Mouse (Mus musculus): Measurements from ENCODE around the gene Cnot11.

DNA sequence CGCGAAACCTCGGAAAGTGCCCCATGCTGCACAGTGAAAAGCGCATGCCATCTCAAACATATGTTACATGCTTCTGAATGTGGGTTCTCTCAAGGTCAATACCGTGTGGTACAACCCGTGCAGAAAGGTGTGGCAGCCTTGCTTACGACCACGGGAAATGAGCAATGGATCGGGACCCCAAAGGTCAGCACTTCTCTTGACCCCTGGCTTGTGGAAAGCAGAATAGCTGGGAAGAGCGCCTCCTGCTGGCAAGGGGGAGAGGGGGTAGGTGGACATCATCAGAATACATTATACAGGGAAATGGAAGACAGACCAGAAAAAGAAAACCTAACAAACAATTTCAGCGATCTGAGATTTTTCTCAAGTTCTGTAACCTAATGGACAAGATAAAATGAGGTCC, 37.0 kb upstream of the Cnot11 start:
- peak; percentile 44; the same call in 1 of the 2 replicates for TF ChIP-seq CTCF (IDR thresholded peaks at IDR 0.05; ENCODE audit: extremely low read depth, insufficient read length, insufficient replicate concordance, low read depth, low read length)
- TF ChIP-seq POLR2A (IDR thresholded peaks at IDR 0.05; ENCODE audit: low read depth, low read length), result no peak
